Mouse (Mus musculus) liver, embryonic 14.5 days (tissue): ENCODE measurements around the gene Gm884.

ENCODE experiments used
- CTCF ChIP-seq: IDR thresholded peaks from 2 replicates; pipeline ENCODE4 v1.5.1; 2016; ENCODE audit warnings: antibody characterized with exemption, low read depth, control low read depth
- EP300 ChIP-seq: IDR thresholded peaks from 2 replicates; pipeline ENCODE4 v1.6.1; 2016; ENCODE audit warnings: antibody characterized with exemption, low read depth

- TF ChIP-seq CTCF (no peak), EP300 (no peak)
These were observed 6.5 kb upstream of the Gm884 start for GRCm38 (mm10) chr11:103627453-103627852.
